8 mouse cellular contexts compared by ENCODE assay signal in genomic region chr6:128435474-128435873, GRCm38 (mm10). TPM values are rescaled to one million over a fixed set of nuclear protein-coding genes. Genes with fewer than 3 reads are reported as not detected.
DNase-seq lines count a peak whose midpoint lies in the region; ATAC-seq and TF ChIP-seq lines count a peak whose summit lies in the region.

No protein-coding gene starts in this region.

- peak overlapping the region; percentile 1; the same call in 1 of the 2 replicates for H3K4me3 ChIP-seq in midbrain, embryonic 10.5 days
- H3K4me3 ChIP-seq in midbrain, postnatal 0 days (ENCODE audit: low read depth, low read length) = no peak overlapping the region
- no peak overlapping the region for H3K4me3 ChIP-seq in forebrain, embryonic 14.5 days (ENCODE audit: low read depth, low read length)

- no peak overlapping the region for H3K9ac ChIP-seq in midbrain, postnatal 0 days (replicated peaks; ENCODE audit: low read length, poor library complexity, severe bottlenecking)
- no peak overlapping the region for H3K9ac ChIP-seq in forebrain, embryonic 14.5 days (ENCODE audit: low read length)

- peaks cover 62% of the 10 kb centered on the region for H3K36me3 ChIP-seq in midbrain, embryonic 10.5 days
- H3K36me3 ChIP-seq in midbrain, postnatal 0 days (ENCODE audit: insufficient read depth, low read length) = peaks cover 51% of the 10 kb centered on the region
- peaks cover 59% of the 10 kb centered on the region for H3K36me3 ChIP-seq in forebrain, embryonic 14.5 days (ENCODE audit: control insufficient read depth, insufficient read depth, low read length)

- intact Hi-C loops in left cerebral cortex, postnatal 36 days (cut with DNase I) = loop anchor here (5.0 kb wide), 1 partner anchor 42 kb away; no protein-coding TSS in a partner anchor

- H3K27me3 ChIP-seq in midbrain, embryonic 10.5 days (ENCODE audit: low read depth, poor library complexity, severe bottlenecking) = peaks cover 16% of the 10 kb centered on the region
- H3K27me3 ChIP-seq in midbrain, postnatal 0 days (ENCODE audit: insufficient read depth, low read length) = no peaks in the 10 kb centered on the region
- no peaks in the 10 kb centered on the region for H3K27me3 ChIP-seq in forebrain, embryonic 14.5 days (replicated peaks; ENCODE audit: control insufficient read depth, insufficient read depth, low read length)

- DNase-seq in midbrain, embryonic 10.5 days (ENCODE audit: low spot score) = no peak
- DNase-seq in midbrain, postnatal 0 days (ENCODE audit: low spot score) = no peak
- DNase-seq in cerebellum, postnatal 25 days = peak; percentile 86 to 90
- peak; percentile 91 for DNase-seq in heart, postnatal 4 days
- peak; percentile 34 to 65 for DNase-seq in spleen, postnatal 10 days (ENCODE audit: low spot score in 2 of 2)
- no peak for DNase-seq in left cerebral cortex, postnatal 36 days (ENCODE audit: low spot score in 2 of 2)
- DNase-seq in forebrain, embryonic 14.5 days (ENCODE audit: low spot score) = no peak
- no peak for DNase-seq in right cerebral cortex, adult 18-20 months

- H3K9me3 ChIP-seq in midbrain, embryonic 10.5 days (replicated peaks) = no peaks in the 10 kb centered on the region
- H3K9me3 ChIP-seq in midbrain, postnatal 0 days (ENCODE audit: low read length) = no peaks in the 10 kb centered on the region
- H3K9me3 ChIP-seq in forebrain, embryonic 14.5 days (replicated peaks; ENCODE audit: control insufficient read depth, low read length) = no peaks in the 10 kb centered on the region

- peaks cover 21% of the 10 kb centered on the region for H3K4me1 ChIP-seq in midbrain, embryonic 10.5 days
- H3K4me1 ChIP-seq in midbrain, postnatal 0 days (ENCODE audit: insufficient read depth, low read length) = peaks cover 5% of the 10 kb centered on the region; the same call in 1 of the 2 replicates
- peaks cover 11% of the 10 kb centered on the region for H3K4me1 ChIP-seq in forebrain, embryonic 14.5 days (ENCODE audit: control insufficient read depth, insufficient read depth, low read length)

- no peak for TF ChIP-seq CTCF in midbrain, postnatal 0 days (IDR thresholded peaks at IDR 0.05)

- no peak for ATAC-seq in midbrain, postnatal 0 days (ENCODE audit: low FRiP score)
- no peak for ATAC-seq in forebrain, embryonic 14.5 days

- H3K4me2 ChIP-seq in midbrain, postnatal 0 days (ENCODE audit: low read depth, low read length, poor library complexity, severe bottlenecking) = no peak overlapping the region
- no peak overlapping the region for H3K4me2 ChIP-seq in forebrain, embryonic 14.5 days (ENCODE audit: low read length)

- H3K27ac ChIP-seq in midbrain, embryonic 10.5 days (replicated peaks) = no peak overlapping the region
- no peak overlapping the region for H3K27ac ChIP-seq in midbrain, postnatal 0 days (ENCODE audit: low read depth, low read length)
- no peak overlapping the region for H3K27ac ChIP-seq in forebrain, embryonic 14.5 days (ENCODE audit: low read depth, low read length)

- 92% methylated on average over 5 of the region's 5 CpGs for WGBS in midbrain, embryonic 10.5 days
- WGBS in midbrain, postnatal 0 days = 87% methylated on average over 5 of the region's 5 CpGs
- 68% methylated on average over 5 of the region's 5 CpGs for WGBS in forebrain, embryonic 14.5 days

RNA-seq across cellular contexts. Expression of gene Fkbp4, which starts 3.0 kb away (rescaled TPM):
- polyA plus RNA-seq in midbrain, embryonic 10.5 days (2016; fragmentation: Nextera tagmentation; extraction: Ambion mirVana) = 652 and 727 TPM in 2 replicates
- total RNA-seq in midbrain, postnatal 0 days (2014; rRNA removed) = 164 and 180 TPM in 2 replicates
- 245 and 253 TPM in 2 replicates for polyA plus RNA-seq in midbrain, postnatal 0 days (2015; fragmentation: Nextera tagmentation; extraction: Ambion mirVana)
- total RNA-seq in heart, postnatal 4 days (2021) = 100 to 1,000 TPM; 199 to 200 TPM
- total RNA-seq in left cerebral cortex, postnatal 36 days (2021) = 100 to 1,000 TPM; 115 to 118 TPM
- 366 and 400 TPM in 2 replicates for polyA plus RNA-seq in forebrain, embryonic 14.5 days (2014; fragmentation: Nextera tagmentation; extraction: Ambion mirVana)

RNA-seq across cellular contexts. Expression of gene Itfg2, which starts 10.7 kb away (rescaled TPM):
- 41.6 and 42.8 TPM in 2 replicates for polyA plus RNA-seq in midbrain, embryonic 10.5 days (2016; fragmentation: Nextera tagmentation; extraction: Ambion mirVana)
- total RNA-seq in midbrain, postnatal 0 days (2014; rRNA removed) = 37.3 and 40.2 TPM in 2 replicates
- polyA plus RNA-seq in midbrain, postnatal 0 days (2015; fragmentation: Nextera tagmentation; extraction: Ambion mirVana) = 37.4 and 41.5 TPM in 2 replicates
- 10 to 100 TPM; 27.8 to 34.2 TPM for total RNA-seq in heart, postnatal 4 days (2021)
- 10 to 100 TPM; 29.7 to 30.7 TPM for total RNA-seq in left cerebral cortex, postnatal 36 days (2021)
- 28.0 and 32.1 TPM in 2 replicates for polyA plus RNA-seq in forebrain, embryonic 14.5 days (2014; fragmentation: Nextera tagmentation; extraction: Ambion mirVana)

RNA-seq across cellular contexts. Expression of gene Nrip2, which starts 36.4 kb away (rescaled TPM):
- 2.5 and 3.5 TPM in 2 replicates for polyA plus RNA-seq in midbrain, embryonic 10.5 days (2016; fragmentation: Nextera tagmentation; extraction: Ambion mirVana)
- 11.6 and 12.6 TPM in 2 replicates for total RNA-seq in midbrain, postnatal 0 days (2014; rRNA removed)
- polyA plus RNA-seq in midbrain, postnatal 0 days (2015; fragmentation: Nextera tagmentation; extraction: Ambion mirVana) = 13.0 and 14.5 TPM in 2 replicates
- total RNA-seq in heart, postnatal 4 days (2021) = 1 to 10 TPM; 1.5 to 1.8 TPM
- total RNA-seq in left cerebral cortex, postnatal 36 days (2021) = 10 to 100 TPM in 1 of 2 experiments, 1 to 10 TPM in 1; 9.4 to 11.9 TPM
- 4.7 TPM in 2 replicates for polyA plus RNA-seq in forebrain, embryonic 14.5 days (2014; fragmentation: Nextera tagmentation; extraction: Ambion mirVana)

Comparison
In these comparisons a context has a peak if more than half of its experiments do, and no peak if none do; other contexts are left out.
1. DNase-seq: peak in cerebellum, postnatal 25 days (2 of 2), heart, postnatal 4 days (single experiment) and spleen, postnatal 10 days (2 of 2); none in midbrain, embryonic 10.5 days (single experiment), midbrain, postnatal 0 days (single experiment), left cerebral cortex, postnatal 36 days (0 of 2), forebrain, embryonic 14.5 days (single experiment) and right cerebral cortex, adult 18-20 months (single experiment).